Mouse (Mus musculus): Measurements from ENCODE around the gene Mmp21. TPM values are rescaled to one million over a fixed set of nuclear protein-coding genes. Genes with fewer than 3 reads are reported as not detected.

The Mmp21 gene
- polyA plus RNA-seq (2012; rRNA removed): 0.07 TPM in 1 of 2 replicates, not detected in the other

DNA sequence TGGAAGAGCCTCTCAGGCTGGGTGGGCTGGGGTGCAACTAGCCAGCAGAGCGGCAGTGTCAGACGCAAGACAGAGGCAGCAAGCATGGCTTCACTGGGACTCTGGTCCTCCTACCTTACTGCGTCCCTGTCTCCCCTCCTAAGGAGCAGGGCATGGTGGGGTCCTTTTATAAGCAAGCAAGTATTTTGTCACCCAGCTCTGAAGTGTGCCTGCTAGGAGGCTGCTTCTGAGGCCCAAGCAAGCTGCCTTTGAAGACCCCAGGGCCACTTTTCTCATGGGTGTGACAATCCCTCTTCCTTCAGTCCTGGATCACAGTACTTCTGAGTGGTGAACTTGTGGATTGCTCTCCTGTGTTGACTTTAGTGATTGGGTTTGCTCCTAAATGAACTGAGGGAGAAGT lies at the start of gene Mmp21:
Mmp21 (minus strand) TSS at position 101 of the 400 bp plus-strand sequence.

DNA sequence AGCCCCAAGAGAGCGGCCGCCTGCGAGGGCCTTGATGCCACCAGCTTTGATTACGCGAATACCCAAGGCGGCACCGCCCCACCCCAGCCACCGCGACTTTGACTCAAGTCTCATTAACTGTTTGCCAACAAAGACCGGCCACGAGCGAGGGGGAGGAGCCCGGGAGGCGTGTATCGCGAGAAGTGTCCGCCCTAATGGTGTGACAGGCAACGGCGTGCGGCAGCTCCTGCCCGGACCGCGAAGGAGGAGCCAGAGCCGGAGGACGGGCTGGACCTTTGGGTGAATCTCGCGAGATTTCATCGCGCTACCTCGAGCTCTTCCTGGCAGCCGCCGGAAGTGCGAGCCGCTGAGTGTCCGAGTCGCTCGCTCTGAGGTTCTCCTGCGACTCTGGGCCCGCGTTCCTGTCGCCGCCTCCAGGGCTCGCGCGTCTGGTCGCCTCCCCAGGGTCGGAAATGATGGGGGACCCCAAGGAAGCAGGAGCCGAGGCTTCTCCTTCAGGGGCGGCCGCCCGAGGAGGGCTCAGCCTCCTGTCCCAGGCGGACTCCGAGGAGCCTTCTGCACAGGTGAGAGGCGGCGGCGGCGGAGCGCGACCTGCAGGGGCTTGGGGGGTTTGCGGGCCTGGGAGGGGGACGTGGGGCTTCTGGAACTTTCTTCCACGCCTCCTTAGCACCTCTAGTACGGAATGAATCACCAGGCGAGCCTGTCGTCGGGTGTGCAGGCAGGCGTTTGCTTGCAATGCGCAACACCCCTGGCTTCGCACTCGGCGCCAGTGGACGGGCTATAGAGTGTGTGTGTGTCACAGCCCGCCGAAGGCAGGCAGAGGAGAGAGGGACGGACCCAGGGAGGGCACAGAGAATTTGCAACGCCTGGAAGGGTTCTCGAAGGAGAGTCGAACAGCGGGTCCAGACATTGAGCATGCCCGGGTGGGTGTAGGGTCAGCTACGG lies 42.2 kb downstream of the Mmp21 start, which contains the start of gene Edrf1:
Edrf1 (plus strand) TSS at position 183 of the 945 bp plus-strand sequence.

Other genes starting within 250 kb of the Mmp21 start
- gene Tex36, start 77.9 kb downstream of the Mmp21 start, polyA plus RNA-seq (2012; rRNA removed): not detected in 2 replicates
- gene Edrf1, start 42.5 kb downstream of the Mmp21 start, polyA plus RNA-seq (2012; rRNA removed): 5.7 and 6.4 TPM in 2 replicates
- 9.9 and 16.3 TPM in 2 replicates for gene Bccip, start 29.3 kb upstream of the Mmp21 start, polyA plus RNA-seq (2012; rRNA removed)
- 15.7 and 16.6 TPM in 2 replicates for gene Uros, start 30.0 kb upstream of the Mmp21 start, polyA plus RNA-seq (2012; rRNA removed)
- 0.21 and 0.29 TPM in 2 replicates for gene Fank1, start 96.8 kb upstream of the Mmp21 start, polyA plus RNA-seq (2012; rRNA removed)
- gene Dhx32, start 102.7 kb upstream of the Mmp21 start, polyA plus RNA-seq (2012; rRNA removed): 52.3 and 53.7 TPM in 2 replicates

All from colon, adult 2 months (tissue).